Mouse (Mus musculus) liver, embryonic 13.5 days (tissue): ENCODE results near the gene Plekho2. TPM values are rescaled to one million over a fixed set of nuclear protein-coding genes. Genes with fewer than 3 reads are reported as not detected.
A peak's percentile ranks its signal among the peaks of the same experiment; 100 is the strongest.

ENCODE experiments used
- ATAC-seq: fragments of 200-750 bp; cut with Nextera tagmentation; 2 replicates; pipeline ENCODE4 v1.8.0; 2017; ENCODE audit warnings: low read depth, mild to moderate bottlenecking, moderate number of reproducible peaks, moderate library complexity
- DNase-seq: peaks from one replicate; pipeline ENCODE4 v3.0.0; 2022
- H3K27ac ChIP-seq: fragments of 300-500 bp; sonication (generic); 2 replicates; pipeline ENCODE4 v1.5.1; 2015; ENCODE audit warnings: moderate library complexity, mild to moderate bottlenecking, inconsistent platforms
- H3K27me3 ChIP-seq: fragments of 300-500 bp; sonication (generic); 2 replicates; pipeline ENCODE4 v1.6.1; 2015; ENCODE audit warnings: mild to moderate bottlenecking, inconsistent platforms
- H3K36me3 ChIP-seq: fragments of 300-500 bp; sonication (generic); 2 replicates; pipeline ENCODE4 v1.6.1; 2015; ENCODE audit warnings: mild to moderate bottlenecking, inconsistent platforms
- H3K4me1 ChIP-seq: fragments of 300-500 bp; sonication (generic); replicated peaks from 2 replicates; pipeline ENCODE4 v1.6.1; 2015; ENCODE audit warnings: inconsistent platforms
- H3K4me2 ChIP-seq: fragments of 300-500 bp; sonication (generic); 2 replicates; pipeline ENCODE4 v1.6.1; 2015; ENCODE audit warnings: inconsistent platforms, mild to moderate bottlenecking, moderate library complexity
- H3K4me3 ChIP-seq: fragments of 300-500 bp; sonication (generic); replicated peaks from 2 replicates; pipeline ENCODE4 v1.5.1; 2015; ENCODE audit warnings: mild to moderate bottlenecking, inconsistent platforms
- H3K9ac ChIP-seq: fragments of 300-500 bp; sonication (generic); 2 replicates; pipeline ENCODE4 v1.6.1; 2015; ENCODE audit warnings: mild to moderate bottlenecking, inconsistent platforms
- H3K9me3 ChIP-seq: fragments of 300-500 bp; sonication (generic); replicated peaks from 2 replicates; pipeline ENCODE4 v1.6.1; 2016; ENCODE audit warnings: inconsistent platforms
- WGBS: fragments of 180-500 bp; shearing (Covaris S2); methylation state at CpG from one replicate; pipeline ENCODE4 v1.1.7; 2015; ENCODE audit not compliant: insufficient replicate concordance; 5-methylcytosine and 5-hydroxymethylcytosine counted together
- polyA plus RNA-seq: library from polyadenylated mRNA; unstranded; fragments of >200 nt; fragmentation: Nextera tagmentation; extraction: Ambion mirVana; gene quantifications from 2 replicates; pipeline ENCODE4 v1.2.1, GENCODE M21; 2015

The Plekho2 gene
- polyA plus RNA-seq, 1 experiment from 2014 or later, result 24.2 TPM

- no peak overlapping the region for H3K27ac ChIP-seq
- DNase-seq, result peak; percentile 56
- no peak for ATAC-seq
- no peaks in the 10 kb centered on the region for H3K36me3 ChIP-seq
- peaks cover 10% of the 10 kb centered on the region for H3K4me1 ChIP-seq
- H3K4me3 ChIP-seq, result no peak overlapping the region
- WGBS, result 9% methylated on average over 9 of the region's 9 CpGs
- H3K4me2 ChIP-seq, result 0 out of 2 replicates have a peak overlapping the region, but pooled peaks have one; percentile 23
- no peak overlapping the region for H3K9ac ChIP-seq
- H3K27me3 ChIP-seq, result 0 out of 2 replicates have a peak, but pooled peaks cover 4% of the 10 kb centered on the region
- H3K9me3 ChIP-seq, result no peaks in the 10 kb centered on the region
Observed at GRCm38 (mm10) chr9:65605471-65606136, 25.8 kb upstream of the Plekho2 start.

GRCm38 (mm10) chr9:65603401-65604102, 23.7 kb upstream of the Plekho2 start:
- peaks cover 10% of the 10 kb centered on the region for H3K4me1 ChIP-seq
- H3K27me3 ChIP-seq, result 0 out of 2 replicates have a peak, but pooled peaks cover 6% of the 10 kb centered on the region
- H3K27ac ChIP-seq, result no peak overlapping the region
- no peak for DNase-seq
- no peak overlapping the region for H3K9ac ChIP-seq
- no peaks in the 10 kb centered on the region for H3K36me3 ChIP-seq
- WGBS, result 56% methylated on average over 8 of the region's 8 CpGs
- no peak for ATAC-seq
- no peak overlapping the region for H3K4me2 ChIP-seq
- H3K4me3 ChIP-seq, result no peak overlapping the region
- no peaks in the 10 kb centered on the region for H3K9me3 ChIP-seq

DNA sequence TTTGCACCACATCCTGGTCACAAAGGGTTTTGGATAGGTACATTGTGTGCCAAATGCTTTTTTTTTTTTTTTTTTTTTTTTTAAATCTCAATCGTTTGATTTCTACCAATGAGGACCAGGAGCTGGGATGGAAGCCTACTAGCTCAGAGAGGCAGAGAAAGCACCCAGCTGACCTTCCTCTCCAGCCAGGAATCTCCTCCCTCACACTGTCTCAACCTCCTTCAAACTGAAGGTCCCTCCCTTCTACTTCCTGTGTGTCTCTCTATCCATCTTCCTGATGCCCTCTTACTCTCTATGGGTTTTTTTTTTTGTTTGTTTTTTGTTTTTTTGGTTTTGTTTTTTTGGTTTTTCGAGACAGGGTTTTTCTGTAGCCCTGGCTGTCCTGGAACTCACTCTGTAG, 21.1 kb upstream of the Plekho2 start:
- DNase-seq (no peak), ATAC-seq (no peak)
- 34% methylated on average over 2 of the region's 2 CpGs for WGBS
- H3K36me3 ChIP-seq, result peaks cover under 1% of the 10 kb centered on the region
- H3K9me3 ChIP-seq, result no peaks in the 10 kb centered on the region
- peaks cover 6% of the 10 kb centered on the region for H3K4me1 ChIP-seq
- 0 out of 2 replicates have a peak, but pooled peaks cover 3% of the 10 kb centered on the region for H3K27me3 ChIP-seq
- no peak overlapping the region for H3K27ac ChIP-seq
- no peak overlapping the region for H3K9ac ChIP-seq
- H3K4me2 ChIP-seq, result no peak overlapping the region
- H3K4me3 ChIP-seq, result no peak overlapping the region

GRCm38 (mm10) chr9:65598765-65599249, 19.0 kb upstream of the Plekho2 start:
- no peak overlapping the region for H3K4me3 ChIP-seq
- WGBS, result 29% methylated on average over 8 of the region's 11 CpGs
- no peak overlapping the region for H3K9ac ChIP-seq
- ATAC-seq, result no peak
- no peaks in the 10 kb centered on the region for H3K9me3 ChIP-seq
- H3K4me1 ChIP-seq, result no peaks in the 10 kb centered on the region
- H3K36me3 ChIP-seq, result peaks cover 22% of the 10 kb centered on the region
- 0 out of 2 replicates have a peak, but pooled peaks cover 3% of the 10 kb centered on the region for H3K27me3 ChIP-seq
- H3K27ac ChIP-seq, result no peak overlapping the region
- H3K4me2 ChIP-seq, result peak overlapping the region; percentile 34; the same call in 1 of the 2 replicates
- no peak for DNase-seq

- no peak for ATAC-seq
- DNase-seq, result no peak
- Histone ChIP-seq H3K4me2 (no peak overlapping the region), H3K36me3 (peaks cover 73% of the 10 kb centered on the region), H3K4me3 (no peak overlapping the region), H3K9ac (no peak overlapping the region), H3K9me3 (no peaks in the 10 kb centered on the region), H3K27me3 (no peaks in the 10 kb centered on the region), H3K4me1 (peaks cover 17% of the 10 kb centered on the region), H3K27ac (no peak overlapping the region)
- 88% methylated on average over 9 of the region's 9 CpGs for WGBS
Observed at GRCm38 (mm10) chr9:65593596-65593995, 13.8 kb upstream of the Plekho2 start.

DNA sequence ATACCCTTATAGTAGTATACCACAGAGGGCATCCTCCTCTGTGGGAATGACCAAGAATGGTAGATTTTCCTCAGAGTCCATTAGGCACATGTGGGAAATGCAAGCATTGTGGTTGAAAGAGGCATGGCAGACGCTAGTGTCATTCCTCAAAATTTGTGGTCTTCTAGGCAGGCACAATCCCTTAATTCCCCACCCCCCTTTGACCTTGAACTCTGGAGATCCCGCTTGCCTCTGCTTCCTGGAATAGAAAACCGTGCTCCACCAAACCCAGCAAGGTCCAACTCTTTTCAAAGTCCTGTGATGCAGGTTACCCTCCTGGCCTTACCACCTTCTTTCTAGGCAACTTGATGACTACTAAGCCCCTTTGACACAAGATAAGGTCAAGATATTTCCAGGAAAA, 12.9 kb upstream of the Plekho2 start:
- DNase-seq (no peak), ATAC-seq (no peak)
- H3K36me3 ChIP-seq, result peaks cover 73% of the 10 kb centered on the region
- WGBS, result 85% methylated on average over 3 of the region's 3 CpGs
- H3K27me3 ChIP-seq, result no peaks in the 10 kb centered on the region
- no peak overlapping the region for H3K4me2 ChIP-seq
- H3K27ac ChIP-seq, result no peak overlapping the region
- H3K4me1 ChIP-seq, result peaks cover 25% of the 10 kb centered on the region
- no peak overlapping the region for H3K9ac ChIP-seq
- no peaks in the 10 kb centered on the region for H3K9me3 ChIP-seq
- H3K4me3 ChIP-seq, result no peak overlapping the region

GRCm38 (mm10) chr9:65589091-65589490, 9.3 kb upstream of the Plekho2 start:
- Histone ChIP-seq H3K27me3 (no peaks in the 10 kb centered on the region), H3K9me3 (no peaks in the 10 kb centered on the region), H3K27ac (no peak overlapping the region; the same call in 1 of the 2 replicates), H3K4me3 (peak overlapping the region; percentile 91), H3K4me1 (peaks cover 37% of the 10 kb centered on the region), H3K4me2 (peak overlapping the region; percentile 98), H3K9ac (peak overlapping the region; percentile 92), H3K36me3 (peaks cover 54% of the 10 kb centered on the region)
- WGBS, result 80% methylated on average over 3 of the region's 3 CpGs
- ATAC-seq (no peak), DNase-seq (no peak)

GRCm38 (mm10) chr9:65587573-65588358, 7.9 kb upstream of the Plekho2 start:
- peak overlapping the region; percentile 98 for H3K4me2 ChIP-seq
- no peaks in the 10 kb centered on the region for H3K9me3 ChIP-seq
- peak overlapping the region; percentile 91 for H3K27ac ChIP-seq
- H3K9ac ChIP-seq, result peak overlapping the region; percentile 92
- H3K36me3 ChIP-seq, result peaks cover 41% of the 10 kb centered on the region
- WGBS, result under 1% methylated on average over 64 of the region's 64 CpGs
- peak overlapping the region; percentile 91 for H3K4me3 ChIP-seq
- no peaks in the 10 kb centered on the region for H3K27me3 ChIP-seq
- ATAC-seq (peak; percentile 55), DNase-seq (peak; percentile 38)
- peaks cover 44% of the 10 kb centered on the region for H3K4me1 ChIP-seq

- WGBS, result 0% methylated on average over 6 of the region's 6 CpGs
- H3K27ac ChIP-seq, result peak overlapping the region; percentile 91
Observed at GRCm38 (mm10) chr9:65587270-65587572, 7.4 kb upstream of the Plekho2 start.

GRCm38 (mm10) chr9:65586406-65587269, 6.8 kb upstream of the Plekho2 start, which contains the start of gene Pif1:
Gene Pif1, plus strand, starts transcription at chr9:65587160.
- Histone ChIP-seq H3K9me3 (no peaks in the 10 kb centered on the region), H3K27me3 (no peaks in the 10 kb centered on the region), H3K27ac (peak within 1 kb of the TSS; percentile 91), H3K9ac (peak within 1 kb of the TSS; percentile 92), H3K4me1 (peaks cover 51% of the 10 kb centered on the region), H3K36me3 (peaks cover 29% of the 10 kb centered on the region), H3K4me2 (peak within 1 kb of the TSS; percentile 98), H3K4me3 (peak within 1 kb of the TSS; percentile 91)
- peak; percentile 88 for DNase-seq
- WGBS, result 8% methylated on average over 28 of the region's 28 CpGs
- peak; percentile 84 for ATAC-seq

More at GRCm38 (mm10) chr9:65587270-65587572, 7.4 kb upstream of the Plekho2 start:
- Histone ChIP-seq H3K9me3 (no peaks in the 10 kb centered on the region), H3K27me3 (no peaks in the 10 kb centered on the region), H3K36me3 (peaks cover 35% of the 10 kb centered on the region), H3K4me3 (peak overlapping the region; percentile 91), H3K4me2 (peak overlapping the region; percentile 98), H3K9ac (peak overlapping the region; percentile 92), H3K4me1 (peaks cover 50% of the 10 kb centered on the region)
- peak; percentile 16 for ATAC-seq
- DNase-seq, result no peak
